Mouse (Mus musculus) T-helper 17 cell (primary cell): ENCODE results near the gene Scand1.

Experiments
- in situ Hi-C, 2 experiments: fragments of 300-600 bp; cut with MboI, MseI; formaldehyde crosslinking; loops; 1 replicate in 1 of 2; 2 replicates in 1 of 2; pipeline ENCODE4 v1.15.1; 2025; ENCODE audit warnings: high pct_unique_total_duplicates in 2 of 2

Gene Scand1

DNA sequence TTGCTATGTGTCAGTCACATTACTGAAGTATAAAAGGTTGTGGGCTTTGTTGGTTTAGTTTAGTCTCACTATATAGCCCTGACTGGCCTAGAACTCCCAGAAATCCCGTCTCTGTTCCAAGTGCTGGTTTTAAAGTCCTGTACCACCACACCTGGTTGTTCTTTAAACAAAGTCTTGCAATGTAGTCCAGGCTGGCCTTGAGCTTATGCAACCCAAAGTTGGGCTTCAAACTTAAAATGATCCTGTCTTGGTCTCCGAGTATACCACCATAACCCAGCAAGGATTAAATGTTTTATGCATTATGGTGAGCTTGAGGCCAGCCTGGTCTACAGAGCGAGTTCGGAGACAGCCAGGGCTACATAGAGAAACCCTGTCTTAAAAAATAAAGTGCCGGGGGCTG is 2.6 kb downstream of the Scand1 start:
- in situ Hi-C loops, result loop anchor here in 1 of 2 experiments (5.0 kb wide), 1 partner anchor 82 kb away; no protein-coding TSS in a partner anchor

- in situ Hi-C loops, result no loop called here
Observed at GRCm38 (mm10) chr2:156307261-156307660, 5.2 kb downstream of the Scand1 start.

GRCm38 (mm10) chr2:156305818-156306217 is 6.7 kb downstream of the Scand1 start:
- in situ Hi-C loops, result no loop called here

GRCm38 (mm10) chr2:156304351-156304750 is 8.2 kb downstream of the Scand1 start:
- in situ Hi-C loops, result no loop called here

- in situ Hi-C loops, result no loop called here
Observed at GRCm38 (mm10) chr2:156302063-156302462, 10.4 kb downstream of the Scand1 start.

DNA sequence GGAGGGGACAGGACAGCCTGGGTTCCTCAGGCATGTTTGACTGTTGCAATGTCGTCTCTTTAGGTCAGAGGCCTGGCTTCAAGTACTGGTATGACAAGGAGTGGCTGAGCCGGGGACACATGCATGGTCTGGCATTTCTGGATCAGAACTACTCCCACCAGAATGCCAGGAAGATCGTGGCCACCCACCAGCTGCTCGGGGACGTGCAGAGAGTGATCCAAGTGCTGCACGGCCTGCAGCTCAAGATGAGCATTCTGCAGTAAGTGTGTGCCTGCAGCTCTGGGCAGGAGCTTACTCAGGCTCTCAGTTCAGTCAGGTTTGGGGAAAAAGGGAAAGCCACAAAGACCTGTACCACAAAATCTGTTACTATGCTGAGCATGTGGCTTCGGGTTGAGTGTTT is 14.0 kb downstream of the Scand1 start:
- in situ Hi-C loops, result no loop called here

DNA sequence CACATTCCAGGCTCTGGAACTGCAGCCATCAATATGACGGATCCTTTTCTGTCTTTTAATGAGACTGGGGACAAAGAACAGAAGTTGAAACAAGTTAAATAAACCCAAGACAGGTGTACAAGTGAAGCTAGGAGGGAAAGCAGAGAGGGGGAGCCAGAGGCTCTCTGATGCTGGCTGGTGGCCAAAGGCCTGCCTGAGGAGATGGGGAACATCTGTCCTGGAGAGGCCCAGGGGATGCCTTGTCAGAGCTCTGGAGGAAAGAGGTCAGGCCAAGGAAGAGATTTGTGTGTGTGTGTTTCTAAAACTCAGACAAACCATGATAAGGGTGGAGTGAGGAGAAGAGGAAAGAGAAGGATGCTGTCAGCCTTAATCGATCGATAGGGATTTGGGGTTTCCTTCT is 14.9 kb downstream of the Scand1 start:
- in situ Hi-C loops, result no loop called here

GRCm38 (mm10) chr2:156296190-156296589 is 16.3 kb downstream of the Scand1 start:
- in situ Hi-C loops, result no loop called here

- in situ Hi-C loops, result no loop called here
Observed at GRCm38 (mm10) chr2:156295601-156296063, 16.9 kb downstream of the Scand1 start.

DNA sequence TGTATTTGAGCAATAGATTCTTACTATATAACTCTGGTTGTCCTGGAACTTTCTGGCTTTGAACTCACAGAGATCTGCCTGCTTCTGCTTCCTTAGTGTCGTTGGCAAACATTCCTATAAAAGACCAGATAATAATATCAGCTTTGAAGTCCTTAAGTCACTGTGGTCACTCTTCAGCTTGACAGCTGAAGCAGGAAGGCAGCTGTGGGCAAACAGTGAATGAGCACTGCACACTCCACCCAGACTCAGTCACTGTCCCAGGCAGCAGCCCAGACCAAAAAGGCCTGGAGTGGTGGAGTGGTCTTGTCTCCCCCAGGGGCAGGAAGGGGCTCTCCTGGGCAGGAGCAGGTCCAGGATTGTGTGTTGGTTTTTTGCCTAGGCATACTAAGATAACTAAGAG is 20.5 kb downstream of the Scand1 start:
- in situ Hi-C loops, result no loop called here

DNA sequence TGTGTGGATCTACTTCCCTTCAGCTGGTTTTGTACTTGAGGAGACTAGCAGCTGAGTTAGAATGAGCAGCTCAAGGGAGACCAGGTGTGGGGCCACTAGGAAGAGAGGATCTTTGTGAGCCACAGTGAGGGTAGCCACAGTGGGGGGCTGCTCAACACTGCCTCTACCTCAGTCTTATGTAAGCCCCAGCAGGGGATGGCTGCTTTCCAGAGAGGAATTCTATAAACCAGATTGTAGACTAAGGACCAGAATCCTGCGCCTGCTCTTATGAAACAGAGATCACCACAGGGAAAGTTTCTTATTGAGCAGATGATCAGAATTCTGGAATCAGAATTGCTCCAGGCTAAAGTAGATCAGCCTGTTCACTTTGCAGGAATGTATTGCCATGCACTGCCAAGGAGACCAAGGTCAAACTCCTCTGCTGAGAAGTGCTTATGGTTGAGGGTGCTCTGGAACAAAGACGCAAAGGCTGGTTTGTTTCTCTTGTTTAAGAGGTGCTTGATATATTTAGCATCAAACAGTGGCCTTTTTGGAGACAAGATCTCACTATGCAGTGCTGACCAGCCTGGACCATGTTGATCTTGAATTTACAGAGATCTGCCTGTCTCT is 22.8 kb downstream of the Scand1 start:
- in situ Hi-C loops, result no loop called here

GRCm38 (mm10) chr2:156288222-156288621 is 24.3 kb downstream of the Scand1 start:
- in situ Hi-C loops, result no loop called here

DNA sequence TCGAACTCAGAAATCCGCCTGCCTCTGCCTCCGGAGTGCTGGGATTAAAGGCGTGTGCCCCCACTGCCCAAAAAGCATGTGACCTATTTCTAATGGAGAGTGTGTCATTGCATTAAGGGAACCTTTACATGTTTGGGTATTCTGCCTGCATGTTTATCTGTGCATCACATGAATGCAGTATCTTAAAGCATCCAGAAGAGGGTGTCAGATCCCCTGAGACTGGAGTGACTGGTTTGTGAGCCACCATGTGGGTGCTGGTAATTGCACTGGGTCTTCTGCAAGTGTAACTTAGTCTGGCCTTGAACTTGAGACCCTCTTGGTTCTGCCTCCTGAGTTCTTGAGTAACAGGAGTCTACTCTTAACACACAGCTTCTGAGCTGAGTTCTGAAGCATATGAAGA is 25.8 kb downstream of the Scand1 start:
- in situ Hi-C loops, result no loop called here

DNA sequence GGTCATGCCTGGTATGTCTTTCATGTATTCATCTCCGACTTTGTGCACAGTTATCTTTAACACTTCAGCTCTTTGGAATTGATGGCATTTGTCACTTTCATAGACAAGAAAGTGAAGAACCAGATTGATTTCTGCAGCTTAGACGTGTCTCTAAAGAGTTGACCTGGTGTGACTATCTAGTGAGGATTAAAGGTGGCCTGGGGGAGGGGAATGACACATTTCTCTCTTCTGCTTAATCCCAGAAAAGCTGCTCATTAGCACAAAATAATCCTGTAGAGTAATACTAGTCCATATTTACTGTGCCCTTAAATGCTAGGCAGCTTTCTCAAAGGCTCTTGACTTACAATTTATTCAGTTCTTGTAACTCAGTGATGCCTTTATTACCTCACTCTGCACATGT is 27.3 kb downstream of the Scand1 start:
- in situ Hi-C loops, result no loop called here

DNA sequence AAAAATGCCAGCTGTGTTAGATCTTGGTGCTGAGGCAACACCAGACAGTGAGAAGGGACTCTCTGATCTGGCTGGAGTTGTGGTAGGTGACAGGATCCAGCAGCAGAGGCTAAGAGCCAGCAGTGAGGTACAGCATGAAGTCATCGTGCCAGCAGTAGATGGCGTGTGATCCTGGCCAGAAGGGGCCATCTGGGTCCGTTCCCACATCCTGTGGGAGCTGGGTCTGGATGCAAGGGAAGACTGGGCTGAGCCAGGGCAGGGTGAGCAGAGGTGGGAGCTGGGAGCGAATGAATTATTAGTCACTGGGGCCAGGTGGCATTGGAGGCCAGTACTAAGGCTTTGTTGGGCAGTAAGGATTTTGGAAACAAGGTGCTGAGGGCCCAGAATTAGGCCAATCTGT is 31.3 kb downstream of the Scand1 start:
- in situ Hi-C loops, result no loop called here

DNA sequence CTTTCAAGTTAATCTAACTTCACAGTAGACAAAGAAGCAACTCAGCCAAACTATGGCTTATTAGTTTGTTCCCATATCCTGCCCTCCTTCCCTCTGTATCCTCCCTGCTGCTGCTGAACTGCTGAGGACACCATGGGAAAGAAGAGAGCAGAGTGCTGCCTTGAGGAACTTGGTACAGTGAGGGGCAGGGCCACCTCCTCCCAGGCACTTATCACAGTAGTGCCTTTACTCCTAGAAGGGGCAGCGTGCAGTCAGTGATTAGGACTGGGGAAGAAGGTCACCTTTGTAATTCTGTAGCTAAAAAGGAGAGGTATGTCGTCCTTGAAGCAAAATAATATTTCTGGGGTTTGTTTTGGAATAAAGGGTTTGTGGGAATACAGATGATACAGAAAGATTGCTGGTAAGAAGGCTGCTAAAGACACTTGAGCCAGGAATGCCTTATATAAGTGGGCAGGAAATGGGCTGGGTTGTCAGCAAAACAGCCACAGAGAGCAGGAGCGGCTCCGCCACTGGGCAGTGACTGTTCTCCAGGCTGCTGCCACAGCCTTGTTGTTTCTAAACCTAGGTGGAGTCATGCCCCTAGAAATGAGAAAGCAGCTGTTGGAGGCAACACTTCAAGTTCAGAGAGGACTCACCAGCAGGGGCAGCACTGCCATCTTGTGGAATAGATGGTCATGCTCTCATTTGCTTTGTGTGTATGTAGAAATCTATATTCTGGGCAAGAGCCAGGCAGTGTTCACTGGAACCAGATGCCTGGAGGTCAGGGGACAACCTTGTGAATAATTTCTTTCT is 34.1 kb downstream of the Scand1 start:
- in situ Hi-C loops, result no loop called here

GRCm38 (mm10) chr2:156272553-156272952 is 40.0 kb downstream of the Scand1 start:
- in situ Hi-C loops, result no loop called here

DNA sequence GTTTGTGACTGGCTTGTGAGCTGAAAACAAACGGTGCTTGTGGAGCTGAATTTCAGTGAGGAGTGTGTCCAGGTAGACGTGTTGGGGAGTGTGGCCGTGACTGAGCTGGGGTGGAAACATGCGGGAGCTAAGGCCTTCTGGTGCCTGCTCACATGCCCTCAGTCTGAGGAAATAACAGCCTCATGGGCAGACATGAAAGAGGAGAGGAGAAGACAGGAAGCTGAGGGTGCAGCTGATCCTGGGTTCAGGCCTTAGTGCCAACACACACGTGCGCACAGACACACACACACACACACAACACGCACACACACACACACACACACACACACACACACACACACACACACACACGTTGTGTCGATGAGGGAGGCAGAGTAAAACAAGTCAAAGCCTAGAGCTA is 44.9 kb downstream of the Scand1 start:
- in situ Hi-C loops, result no loop called here

DNA sequence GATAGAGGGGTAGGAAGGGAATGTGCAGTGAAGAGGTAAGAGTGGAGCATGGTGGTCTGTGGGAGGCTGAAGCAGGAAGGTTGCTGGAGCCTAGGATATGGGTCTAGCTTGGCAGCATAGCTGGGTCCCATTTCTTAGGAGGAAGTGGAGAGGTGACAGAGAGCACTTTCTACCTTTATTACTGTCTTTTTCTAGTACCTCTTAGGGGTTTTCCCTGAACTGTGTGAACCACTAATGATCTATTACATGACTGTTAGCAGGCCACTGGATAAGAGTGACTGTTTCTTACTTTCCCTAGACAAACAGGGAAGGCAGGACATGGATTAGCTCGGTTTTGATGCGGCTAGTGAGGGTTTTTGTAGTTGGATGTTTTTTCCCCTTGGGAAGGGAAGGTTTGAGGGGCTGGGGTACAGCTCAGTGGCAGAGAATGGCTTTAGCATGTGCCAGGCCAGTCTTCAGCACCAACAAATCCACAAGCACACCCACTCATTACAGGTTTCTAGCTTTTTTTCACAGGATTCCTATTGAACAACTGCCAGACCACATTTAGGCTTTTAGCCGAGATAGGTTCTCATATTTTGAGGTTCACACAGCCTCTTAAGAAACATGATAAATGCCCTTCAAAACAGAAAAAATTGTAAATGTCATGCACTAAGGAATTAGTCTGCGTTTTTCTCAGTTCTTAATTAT is 49.2 kb downstream of the Scand1 start:
- in situ Hi-C loops, result no loop called here
